ENCODE assay signal across 10 mouse cellular contexts in the genomic region with DNA sequence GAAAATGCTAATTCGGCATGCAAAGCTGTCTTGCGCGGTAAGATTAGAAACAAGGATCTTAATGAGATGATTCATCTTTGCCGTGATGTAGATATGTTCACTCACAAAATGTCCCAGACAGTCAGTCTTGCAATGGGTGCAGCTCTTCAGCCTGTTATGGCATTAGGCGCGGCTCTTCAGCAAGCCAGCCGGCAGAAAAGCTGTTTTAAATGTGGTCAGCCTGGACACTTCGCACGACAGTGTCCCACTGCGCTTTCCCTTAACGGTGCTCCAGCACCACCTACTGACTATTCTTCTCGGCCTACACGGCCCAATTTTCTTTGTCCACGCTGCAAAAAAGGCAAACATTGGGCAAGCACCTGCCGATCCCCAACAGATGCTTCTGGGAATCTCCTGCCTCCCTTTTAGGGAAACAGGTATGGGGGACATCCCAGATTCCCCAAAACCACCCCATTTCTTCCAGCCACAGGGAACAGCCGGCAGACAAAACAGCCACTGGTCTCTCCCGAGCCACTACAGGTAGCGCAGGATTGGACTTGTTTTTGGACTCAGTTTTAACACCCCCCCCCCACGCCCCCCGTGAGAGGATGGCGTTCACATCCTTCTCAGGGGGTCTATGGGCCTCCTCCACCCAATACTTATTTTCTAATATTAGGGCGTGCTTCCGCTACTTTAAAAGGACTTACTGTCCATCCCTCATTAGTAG. TPM values are rescaled to one million over a fixed set of nuclear protein-coding genes. Genes with fewer than 3 reads are reported as not detected.
DNase-seq lines count a peak whose midpoint lies in the region; ATAC-seq lines count a peak whose summit lies in the region.
"Had no signal": no experiment of that assay in that cellular context is flagged by ENCODE, and none has a peak within 500 bp of the region (broad histone marks: within the 10 kb centered on the region; RNA-seq: fewer than 3 reads in every experiment).

No protein-coding gene starts in this region.

- DNase-seq in ovary, adult 18-20 months (ENCODE audit: low spot score): peak; percentile 21
- DNase-seq in ovary, postnatal 10 days (ENCODE audit: low spot score): no peak
- DNase-seq in heart, postnatal 10 days: peak; percentile 46 to 64
- peak; percentile 64 to 76 for DNase-seq in kidney, postnatal 4 days
- peak; percentile 11 for DNase-seq in retina, postnatal 7 days (ENCODE audit: low read depth, low spot score)
- no peak for DNase-seq in B cell, adult 2 months

- H3K9me3 ChIP-seq in embryonic facial prominence, embryonic 13.5 days: no peaks in the 10 kb centered on the region
- no peaks in the 10 kb centered on the region for H3K9me3 ChIP-seq in lung, embryonic 15.5 days

- intact Hi-C loops in heart, postnatal 10 days (cut with DNase I): no loop called here

- WGBS in embryonic facial prominence, embryonic 13.5 days: 21% methylated on average over 23 of the region's 23 CpGs
- 15% methylated on average over 23 of the region's 23 CpGs for WGBS in lung, embryonic 15.5 days

- no peak overlapping the region for H3K27ac ChIP-seq in embryonic facial prominence, embryonic 13.5 days
- H3K27ac ChIP-seq in lung, embryonic 15.5 days: peak overlapping the region; percentile 92; the same call in 1 of the 2 replicates

- peaks cover 21% of the 10 kb centered on the region for H3K27me3 ChIP-seq in embryonic facial prominence, embryonic 13.5 days
- no peaks in the 10 kb centered on the region for H3K27me3 ChIP-seq in lung, embryonic 15.5 days

- peak overlapping the region; percentile 78 for H3K9ac ChIP-seq in embryonic facial prominence, embryonic 13.5 days
- no peak overlapping the region; the same call in 1 of the 2 replicates for H3K9ac ChIP-seq in lung, embryonic 15.5 days

- H3K4me3 ChIP-seq in embryonic facial prominence, embryonic 13.5 days: peak overlapping the region; percentile 58
- peak overlapping the region; percentile 50 for H3K4me3 ChIP-seq in lung, embryonic 15.5 days

- ATAC-seq in embryonic facial prominence, embryonic 13.5 days (ENCODE audit: insufficient number of reproducible peaks, insufficient read depth, low FRiP score, low TSS enrichment, low read depth): no peak
- ATAC-seq in lung, embryonic 15.5 days (ENCODE audit: borderline replicate concordance, extremely low read depth, low FRiP score, low TSS enrichment): peak; percentile 51; the same call in 1 of the 2 replicates

- H3K36me3 ChIP-seq in embryonic facial prominence, embryonic 13.5 days: no peaks in the 10 kb centered on the region
- no peaks in the 10 kb centered on the region for H3K36me3 ChIP-seq in lung, embryonic 15.5 days

- H3K4me1 ChIP-seq in embryonic facial prominence, embryonic 13.5 days: peaks cover 7% of the 10 kb centered on the region
- peaks cover 16% of the 10 kb centered on the region for H3K4me1 ChIP-seq in lung, embryonic 15.5 days

- H3K4me2 ChIP-seq in embryonic facial prominence, embryonic 13.5 days: peak overlapping the region; percentile 77
- peak overlapping the region; percentile 87 for H3K4me2 ChIP-seq in lung, embryonic 15.5 days

RNA-seq across cellular contexts. Expression of gene Gm4559, which starts 11.1 kb away (rescaled TPM):
- polyA plus RNA-seq in embryonic facial prominence, embryonic 13.5 days (2015; fragmentation: Nextera tagmentation; extraction: Ambion mirVana): not detected in 2 replicates
- not detected for total RNA-seq in heart, postnatal 10 days (2021)
- polyA plus RNA-seq in lung, embryonic 15.5 days (2015; fragmentation: Nextera tagmentation; extraction: Ambion mirVana): not detected in 2 replicates
- total RNA-seq: layer of hippocampus, postnatal 25 days; MEL had no signal

RNA-seq across cellular contexts. Expression of gene Krtap5-1, which starts 11.6 kb away (rescaled TPM):
- not detected in 2 replicates for polyA plus RNA-seq in embryonic facial prominence, embryonic 13.5 days (2015; fragmentation: Nextera tagmentation; extraction: Ambion mirVana)
- total RNA-seq in heart, postnatal 10 days (2021): not detected
- polyA plus RNA-seq in lung, embryonic 15.5 days (2015; fragmentation: Nextera tagmentation; extraction: Ambion mirVana): not detected in 2 replicates
- total RNA-seq: layer of hippocampus, postnatal 25 days; MEL had no signal

RNA-seq across cellular contexts. Expression of gene Krtap5-4, which starts 18.1 kb away (rescaled TPM):
- polyA plus RNA-seq in embryonic facial prominence, embryonic 13.5 days (2015; fragmentation: Nextera tagmentation; extraction: Ambion mirVana): not detected in 2 replicates
- total RNA-seq in heart, postnatal 10 days (2021): not detected
- not detected in 2 replicates for polyA plus RNA-seq in lung, embryonic 15.5 days (2015; fragmentation: Nextera tagmentation; extraction: Ambion mirVana)
- total RNA-seq: layer of hippocampus, postnatal 25 days; MEL had no signal

RNA-seq across cellular contexts. Expression of gene Gm2431, which starts 27.1 kb away (rescaled TPM):
- not detected in 2 replicates for polyA plus RNA-seq in embryonic facial prominence, embryonic 13.5 days (2015; fragmentation: Nextera tagmentation; extraction: Ambion mirVana)
- not detected for total RNA-seq in heart, postnatal 10 days (2021)
- polyA plus RNA-seq in lung, embryonic 15.5 days (2015; fragmentation: Nextera tagmentation; extraction: Ambion mirVana): not detected in 2 replicates
- total RNA-seq: layer of hippocampus, postnatal 25 days; MEL had no signal

RNA-seq across cellular contexts. Expression of gene Gm40460, which starts 44.4 kb away (rescaled TPM):
- not detected in 2 replicates for polyA plus RNA-seq in embryonic facial prominence, embryonic 13.5 days (2015; fragmentation: Nextera tagmentation; extraction: Ambion mirVana)
- not detected for total RNA-seq in heart, postnatal 10 days (2021)
- not detected in 2 replicates for polyA plus RNA-seq in lung, embryonic 15.5 days (2015; fragmentation: Nextera tagmentation; extraction: Ambion mirVana)
- total RNA-seq: layer of hippocampus, postnatal 25 days; MEL had no signal

Comparison
In these comparisons a context has a peak if more than half of its experiments do, and no peak if none do; other contexts are left out.
1. DNase-seq: peak in ovary, adult 18-20 months (single experiment), heart, postnatal 10 days (2 of 2), kidney, postnatal 4 days (2 of 2) and retina, postnatal 7 days (single experiment); none in ovary, postnatal 10 days (single experiment) and B cell, adult 2 months (0 of 2).